Mouse (Mus musculus): ENCODE measurements around the gene Ect2. TPM values are rescaled to one million over a fixed set of nuclear protein-coding genes. Genes with fewer than 3 reads are reported as not detected.

Gene Ect2
- polyA plus RNA-seq, 1 experiment from 2014 or later: 37.1 TPM

GRCm38 (mm10) chr3:27190865-27191264, 37.2 kb upstream of the Ect2 start:
- Histone ChIP-seq H3K4me2 (ENCODE audit: low read depth, low read length) (no peak overlapping the region), H3K27ac (ENCODE audit: low read length) (no peak overlapping the region), H3K4me3 (ENCODE audit: low read depth, low read length) (no peak overlapping the region), H3K9me3 (replicated peaks; ENCODE audit: control insufficient read depth, low read length) (no peaks in the 10 kb centered on the region), H3K36me3 (ENCODE audit: control insufficient read depth, insufficient read depth) (no peaks in the 10 kb centered on the region), H3K4me1 (ENCODE audit: control insufficient read depth, low read depth, low read length) (peaks cover 12% of the 10 kb centered on the region), H3K9ac (ENCODE audit: low read depth, low read length) (no peak overlapping the region), H3K27me3 (ENCODE audit: control insufficient read depth, insufficient read depth, low read depth, low read length) (no peaks in the 10 kb centered on the region)
- no peak for ATAC-seq (ENCODE audit: low read depth)
- 66% methylated on average over 4 of the region's 4 CpGs for WGBS (ENCODE audit: insufficient replicate concordance)

GRCm38 (mm10) chr3:27189320-27190261, 35.9 kb upstream of the Ect2 start:
- 62% methylated on average over 14 of the region's 14 CpGs for WGBS (ENCODE audit: insufficient replicate concordance)
- Histone ChIP-seq H3K9me3 (replicated peaks; ENCODE audit: control insufficient read depth, low read length) (no peaks in the 10 kb centered on the region), H3K9ac (ENCODE audit: low read depth, low read length) (no peak overlapping the region), H3K4me2 (ENCODE audit: low read depth, low read length) (no peak overlapping the region), H3K36me3 (ENCODE audit: control insufficient read depth, insufficient read depth) (no peaks in the 10 kb centered on the region), H3K4me3 (ENCODE audit: low read depth, low read length) (no peak overlapping the region), H3K27me3 (ENCODE audit: control insufficient read depth, insufficient read depth, low read depth, low read length) (no peaks in the 10 kb centered on the region), H3K27ac (ENCODE audit: low read length) (no peak overlapping the region), H3K4me1 (ENCODE audit: control insufficient read depth, low read depth, low read length) (peaks cover 12% of the 10 kb centered on the region)
- ATAC-seq (ENCODE audit: low read depth): peak; percentile 46

- Histone ChIP-seq H3K36me3 (ENCODE audit: control insufficient read depth, insufficient read depth) (no peaks in the 10 kb centered on the region), H3K4me1 (ENCODE audit: control insufficient read depth, low read depth, low read length) (peaks cover 15% of the 10 kb centered on the region), H3K27ac (ENCODE audit: low read length) (no peak overlapping the region), H3K4me3 (ENCODE audit: low read depth, low read length) (no peak overlapping the region), H3K9me3 (replicated peaks; ENCODE audit: control insufficient read depth, low read length) (no peaks in the 10 kb centered on the region), H3K27me3 (ENCODE audit: control insufficient read depth, insufficient read depth, low read depth, low read length) (no peaks in the 10 kb centered on the region), H3K4me2 (ENCODE audit: low read depth, low read length) (no peak overlapping the region), H3K9ac (ENCODE audit: low read depth, low read length) (no peak overlapping the region)
- no peak for ATAC-seq (ENCODE audit: low read depth)
- WGBS (ENCODE audit: insufficient replicate concordance): 55% methylated on average over 1 of the region's 1 CpGs
These were observed 34.7 kb upstream of the Ect2 start for GRCm38 (mm10) chr3:27188386-27188785.

GRCm38 (mm10) chr3:27183601-27184175, 30.0 kb upstream of the Ect2 start:
- H3K36me3 ChIP-seq (ENCODE audit: control insufficient read depth, insufficient read depth): no peaks in the 10 kb centered on the region
- peaks cover 8% of the 10 kb centered on the region for H3K4me1 ChIP-seq (ENCODE audit: control insufficient read depth, low read depth, low read length)
- H3K4me2 ChIP-seq (ENCODE audit: low read depth, low read length): peak overlapping the region; percentile 80
- peak overlapping the region; percentile 68 for H3K4me3 ChIP-seq (ENCODE audit: low read depth, low read length)
- H3K9ac ChIP-seq (ENCODE audit: low read depth, low read length): peak overlapping the region; percentile 55
- no peaks in the 10 kb centered on the region for H3K9me3 ChIP-seq (replicated peaks; ENCODE audit: control insufficient read depth, low read length)
- 10% methylated on average over 19 of the region's 19 CpGs for WGBS (ENCODE audit: insufficient replicate concordance)
- H3K27ac ChIP-seq (ENCODE audit: low read length): no peak overlapping the region
- ATAC-seq (ENCODE audit: low read depth): no peak
- no peaks in the 10 kb centered on the region for H3K27me3 ChIP-seq (ENCODE audit: control insufficient read depth, insufficient read depth, low read depth, low read length)

- Histone ChIP-seq H3K4me3 (ENCODE audit: low read depth, low read length) (peak within 1 kb of the TSS; percentile 68), H3K27ac (ENCODE audit: low read length) (no peak within 1 kb of the TSS), H3K4me1 (ENCODE audit: control insufficient read depth, low read depth, low read length) (peaks cover 8% of the 10 kb centered on the region), H3K4me2 (ENCODE audit: low read depth, low read length) (peak within 1 kb of the TSS; percentile 80), H3K36me3 (ENCODE audit: control insufficient read depth, insufficient read depth) (no peaks in the 10 kb centered on the region), H3K9me3 (replicated peaks; ENCODE audit: control insufficient read depth, low read length) (no peaks in the 10 kb centered on the region), H3K27me3 (ENCODE audit: control insufficient read depth, insufficient read depth, low read depth, low read length) (no peaks in the 10 kb centered on the region), H3K9ac (ENCODE audit: low read depth, low read length) (peak within 1 kb of the TSS; percentile 55)
- under 1% methylated on average over 54 of the region's 54 CpGs for WGBS (ENCODE audit: insufficient replicate concordance)
- ATAC-seq (ENCODE audit: low read depth): peak; percentile 95
These were observed 29.3 kb upstream of the Ect2 start, which contains the start of gene Nceh1 for GRCm38 (mm10) chr3:27182733-27183600. Nceh1 (plus strand) TSS chr3:27182965.

- H3K27me3 ChIP-seq (ENCODE audit: control insufficient read depth, insufficient read depth, low read depth, low read length): no peaks in the 10 kb centered on the region
- no peak overlapping the region for H3K4me3 ChIP-seq (ENCODE audit: low read depth, low read length)
- H3K4me2 ChIP-seq (ENCODE audit: low read depth, low read length): no peak overlapping the region
- H3K27ac ChIP-seq (ENCODE audit: low read length): no peak overlapping the region
- H3K9ac ChIP-seq (ENCODE audit: low read depth, low read length): no peak overlapping the region
- no peaks in the 10 kb centered on the region for H3K36me3 ChIP-seq (ENCODE audit: control insufficient read depth, insufficient read depth)
- peaks cover 8% of the 10 kb centered on the region for H3K4me1 ChIP-seq (ENCODE audit: control insufficient read depth, low read depth, low read length)
- 67% methylated on average over 8 of the region's 8 CpGs for WGBS (ENCODE audit: insufficient replicate concordance)
- no peaks in the 10 kb centered on the region for H3K9me3 ChIP-seq (replicated peaks; ENCODE audit: control insufficient read depth, low read length)
- ATAC-seq (ENCODE audit: low read depth): no peak
These were observed 26.0 kb upstream of the Ect2 start for GRCm38 (mm10) chr3:27179711-27180110.

GRCm38 (mm10) chr3:27170257-27170656, 16.6 kb upstream of the Ect2 start:
- ATAC-seq (ENCODE audit: low read depth): no peak
- H3K27ac ChIP-seq (ENCODE audit: low read length): no peak overlapping the region
- H3K4me1 ChIP-seq (ENCODE audit: control insufficient read depth, low read depth, low read length): no peaks in the 10 kb centered on the region
- H3K27me3 ChIP-seq (ENCODE audit: control insufficient read depth, insufficient read depth, low read depth, low read length): no peaks in the 10 kb centered on the region
- no peak overlapping the region for H3K4me2 ChIP-seq (ENCODE audit: low read depth, low read length)
- no peaks in the 10 kb centered on the region for H3K36me3 ChIP-seq (ENCODE audit: control insufficient read depth, insufficient read depth)
- no peak overlapping the region for H3K9ac ChIP-seq (ENCODE audit: low read depth, low read length)
- H3K9me3 ChIP-seq (replicated peaks; ENCODE audit: control insufficient read depth, low read length): no peaks in the 10 kb centered on the region
- WGBS (ENCODE audit: insufficient replicate concordance): 47% methylated on average over 1 of the region's 1 CpGs
- no peak overlapping the region for H3K4me3 ChIP-seq (ENCODE audit: low read depth, low read length)

GRCm38 (mm10) chr3:27165481-27166065, 11.9 kb upstream of the Ect2 start:
- WGBS (ENCODE audit: insufficient replicate concordance): 40% methylated on average over 3 of the region's 3 CpGs
- ATAC-seq (ENCODE audit: low read depth): no peak
- no peaks in the 10 kb centered on the region for H3K4me1 ChIP-seq (ENCODE audit: control insufficient read depth, low read depth, low read length)

More at GRCm38 (mm10) chr3:27165481-27166065, 11.9 kb upstream of the Ect2 start:
- H3K9ac ChIP-seq (ENCODE audit: low read depth, low read length): no peak overlapping the region
- H3K4me2 ChIP-seq (ENCODE audit: low read depth, low read length): no peak overlapping the region
- no peaks in the 10 kb centered on the region for H3K27me3 ChIP-seq (ENCODE audit: control insufficient read depth, insufficient read depth, low read depth, low read length)
- H3K4me3 ChIP-seq (ENCODE audit: low read depth, low read length): no peak overlapping the region
- no peaks in the 10 kb centered on the region for H3K36me3 ChIP-seq (ENCODE audit: control insufficient read depth, insufficient read depth)
- no peak overlapping the region for H3K27ac ChIP-seq (ENCODE audit: low read length)
- H3K9me3 ChIP-seq (replicated peaks; ENCODE audit: control insufficient read depth, low read length): no peaks in the 10 kb centered on the region

All from liver, embryonic 16.5 days (tissue).